Mouse (Mus musculus) bone marrow macrophage, adult 2 months (primary cell): ENCODE results near the gene Nell1.

Experiments
- CTCF ChIP-seq: IDR thresholded peaks from 2 replicates; pipeline ENCODE4 v1.5.1; 2012; ENCODE audit warnings: low read depth, mild to moderate bottlenecking, low read length, moderate library complexity
- POLR2A ChIP-seq: IDR thresholded peaks from 2 replicates; pipeline ENCODE4 v1.6.1; 2012; ENCODE audit warnings: mild to moderate bottlenecking, low read depth, low read length, borderline replicate concordance

GRCm38 (mm10) chr7:49942023-49942422 lies 32.6 kb upstream of the Nell1 start:
- TF ChIP-seq POLR2A = no peak
- no peak for TF ChIP-seq CTCF
